Mouse (Mus musculus) olfactory bulb, adult 2 months (tissue): ENCODE data around the gene Rnf31.

Experiments used
- CTCF ChIP-seq: fragments of 200-500 bp; IDR thresholded peaks from 2 replicates; pipeline ENCODE4 v1.5.1; 2012; ENCODE audit warnings: low read depth, mild to moderate bottlenecking, low read length, moderate library complexity; ENCODE audit not compliant: insufficient read depth
- POLR2A ChIP-seq: fragments of 200-500 bp; IDR thresholded peaks from 2 replicates; pipeline ENCODE4 v1.6.1; 2012; ENCODE audit warnings: mild to moderate bottlenecking, low read depth, low read length, moderate library complexity; ENCODE audit not compliant: insufficient read depth

DNA sequence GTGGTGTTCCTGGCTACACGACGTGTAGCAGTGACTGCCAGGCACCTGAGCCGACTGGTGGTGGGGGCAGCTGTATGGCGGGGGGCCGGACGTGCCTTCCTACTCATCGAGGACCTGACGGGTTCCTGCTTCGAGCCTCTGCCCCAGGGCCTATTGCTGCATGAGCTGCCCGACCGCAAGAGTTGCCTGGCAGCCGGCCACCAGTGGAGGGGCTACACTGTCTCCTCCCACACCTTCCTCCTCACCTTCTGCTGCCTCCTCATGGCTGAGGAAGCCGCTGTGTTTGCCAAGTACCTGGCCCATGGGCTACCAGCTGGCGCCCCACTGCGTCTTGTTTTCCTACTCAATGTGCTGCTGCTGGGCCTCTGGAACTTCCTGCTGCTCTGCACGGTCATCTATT is 15.1 kb upstream of the Rnf31 start:
- TF ChIP-seq CTCF (no peak), POLR2A (no peak)
